Mouse (Mus musculus) limb, embryonic 12.5 days (tissue): Measurements from ENCODE around the gene Stat1. TPM values are rescaled to one million over a fixed set of nuclear protein-coding genes. Genes with fewer than 3 reads are reported as not detected.

Experiments used
- ATAC-seq: fragments of 200-750 bp; cut with Nextera tagmentation; 2 replicates; pipeline ENCODE4 v1.8.0; 2017; ENCODE audit warnings: low read depth, moderate TSS enrichment; ENCODE audit not compliant: insufficient number of reproducible peaks, insufficient read depth, low FRiP score, low TSS enrichment
- H3K27ac ChIP-seq: fragments of 300-500 bp; sonication (generic); 2 replicates; pipeline ENCODE4 v1.5.1; 2016; ENCODE audit warnings: mild to moderate bottlenecking, moderate library complexity
- H3K27me3 ChIP-seq: fragments of 300-500 bp; sonication (generic); 2 replicates; pipeline ENCODE4 v1.6.1; 2016; ENCODE audit warnings: mild to moderate bottlenecking, moderate library complexity
- H3K36me3 ChIP-seq: fragments of 300-500 bp; sonication (generic); 2 replicates; pipeline ENCODE4 v1.6.1; 2016; ENCODE audit warnings: mild to moderate bottlenecking, moderate library complexity
- H3K4me1 ChIP-seq: fragments of 300-500 bp; sonication (generic); replicated peaks from 2 replicates; pipeline ENCODE4 v1.6.1; 2016
- H3K4me2 ChIP-seq: fragments of 300-500 bp; sonication (generic); 2 replicates; pipeline ENCODE4 v1.6.1; 2016; ENCODE audit warnings: mild to moderate bottlenecking, moderate library complexity
- H3K4me3 ChIP-seq: fragments of 300-500 bp; sonication (generic); replicated peaks from 2 replicates; pipeline ENCODE4 v1.5.1; 2016; ENCODE audit warnings: mild to moderate bottlenecking
- H3K9ac ChIP-seq: fragments of 300-500 bp; sonication (generic); replicated peaks from 2 replicates; pipeline ENCODE4 v1.6.1; 2016; ENCODE audit warnings: mild to moderate bottlenecking, moderate library complexity
- H3K9me3 ChIP-seq: fragments of 300-500 bp; sonication (generic); 2 replicates; pipeline ENCODE4 v1.6.1; 2016; ENCODE audit warnings: mild to moderate bottlenecking, moderate library complexity
- WGBS: fragments of 180-500 bp; shearing (Covaris S2); methylation state at CpG from one replicate; pipeline ENCODE4 v1.1.7; 2016; 5-methylcytosine and 5-hydroxymethylcytosine counted together
- polyA plus RNA-seq: library from polyadenylated mRNA; unstranded; fragments of >200 nt; fragmentation: Nextera tagmentation; extraction: Ambion mirVana; gene quantifications from 2 replicates; pipeline ENCODE4 v1.2.1, GENCODE M21; 2016

The Stat1 gene
- polyA plus RNA-seq, 1 experiment from 2014 or later: 15.9 TPM

DNA sequence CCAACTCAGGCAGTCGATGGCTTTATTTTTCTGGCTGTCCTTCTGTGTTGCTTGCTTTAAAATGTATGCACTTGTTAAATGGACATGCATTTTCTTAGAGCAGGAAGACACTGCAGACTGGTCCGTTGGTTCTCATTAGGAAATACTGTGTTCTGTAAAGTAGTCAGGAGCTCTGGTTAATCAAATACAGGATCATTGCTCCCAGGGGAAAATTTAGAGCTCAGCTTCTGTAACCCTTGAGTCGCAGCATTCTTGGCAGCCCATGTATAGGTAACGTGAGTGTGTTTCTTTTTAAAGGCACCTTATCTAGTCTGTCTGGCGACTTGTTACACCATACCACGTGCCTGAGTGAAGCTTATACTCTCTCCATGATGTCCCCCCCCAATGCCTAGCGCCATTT lies 28.9 kb downstream of the Stat1 start:
- H3K4me1 ChIP-seq: peaks cover 31% of the 10 kb centered on the region
- no peak overlapping the region for H3K9ac ChIP-seq
- H3K27ac ChIP-seq: no peak overlapping the region
- no peak overlapping the region for H3K4me3 ChIP-seq
- WGBS: 43% methylated on average over 7 of the region's 7 CpGs
- no peaks in the 10 kb centered on the region for H3K27me3 ChIP-seq
- peaks cover 11% of the 10 kb centered on the region for H3K36me3 ChIP-seq
- H3K9me3 ChIP-seq: no peaks in the 10 kb centered on the region
- no peak overlapping the region for H3K4me2 ChIP-seq
- no peak for ATAC-seq

- Histone ChIP-seq H3K9me3 (no peaks in the 10 kb centered on the region), H3K27ac (no peak overlapping the region), H3K4me1 (peaks cover 36% of the 10 kb centered on the region), H3K36me3 (peaks cover 11% of the 10 kb centered on the region), H3K27me3 (no peaks in the 10 kb centered on the region), H3K9ac (no peak overlapping the region), H3K4me3 (no peak overlapping the region), H3K4me2 (no peak overlapping the region)
- WGBS: 67% methylated on average over 7 of the region's 7 CpGs
- ATAC-seq: no peak
These were observed 29.5 kb downstream of the Stat1 start for GRCm38 (mm10) chr1:52148696-52149095.

GRCm38 (mm10) chr1:52149934-52150346 lies 30.7 kb downstream of the Stat1 start:
- H3K27ac ChIP-seq: no peak overlapping the region
- no peak overlapping the region for H3K4me2 ChIP-seq
- peaks cover 7% of the 10 kb centered on the region for H3K36me3 ChIP-seq
- H3K27me3 ChIP-seq: no peaks in the 10 kb centered on the region
- H3K4me1 ChIP-seq: peaks cover 37% of the 10 kb centered on the region
- H3K4me3 ChIP-seq: no peak overlapping the region
- no peak for ATAC-seq
- WGBS: 55% methylated on average over 9 of the region's 9 CpGs
- H3K9me3 ChIP-seq: no peaks in the 10 kb centered on the region
- H3K9ac ChIP-seq: no peak overlapping the region

GRCm38 (mm10) chr1:52150676-52151075 lies 31.4 kb downstream of the Stat1 start:
- no peak overlapping the region for H3K9ac ChIP-seq
- no peak overlapping the region for H3K4me2 ChIP-seq
- peaks cover 7% of the 10 kb centered on the region for H3K36me3 ChIP-seq
- no peak overlapping the region for H3K4me3 ChIP-seq
- no peak for ATAC-seq
- H3K4me1 ChIP-seq: peaks cover 37% of the 10 kb centered on the region
- WGBS: 51% methylated on average over 11 of the region's 11 CpGs
- no peaks in the 10 kb centered on the region for H3K9me3 ChIP-seq
- H3K27ac ChIP-seq: no peak overlapping the region
- H3K27me3 ChIP-seq: no peaks in the 10 kb centered on the region

DNA sequence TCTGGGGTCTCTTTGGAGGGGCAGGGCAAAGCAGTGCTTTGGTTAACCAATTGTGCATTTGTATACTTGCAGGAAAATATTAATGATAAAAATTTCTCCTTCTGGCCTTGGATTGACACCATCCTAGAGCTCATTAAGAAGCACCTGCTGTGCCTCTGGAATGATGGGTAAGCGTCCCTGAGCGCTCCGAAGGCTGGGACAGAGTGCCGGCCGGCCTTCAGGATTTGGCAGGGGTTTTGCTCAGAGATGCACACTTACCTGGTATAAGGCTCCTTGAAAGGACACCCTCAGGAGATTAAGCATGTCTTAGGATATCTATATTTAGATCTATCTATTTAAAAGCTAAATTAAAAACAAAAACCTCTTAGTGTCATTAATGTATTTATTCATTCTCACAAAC lies 31.9 kb downstream of the Stat1 start:
- no peak overlapping the region for H3K27ac ChIP-seq
- peaks cover 37% of the 10 kb centered on the region for H3K4me1 ChIP-seq
- ATAC-seq: no peak
- H3K9me3 ChIP-seq: no peaks in the 10 kb centered on the region
- WGBS: 93% methylated on average over 5 of the region's 5 CpGs
- H3K27me3 ChIP-seq: no peaks in the 10 kb centered on the region
- peaks cover 7% of the 10 kb centered on the region for H3K36me3 ChIP-seq
- no peak overlapping the region for H3K9ac ChIP-seq
- no peak overlapping the region for H3K4me3 ChIP-seq
- no peak overlapping the region for H3K4me2 ChIP-seq

GRCm38 (mm10) chr1:52152369-52152768 lies 33.1 kb downstream of the Stat1 start:
- Histone ChIP-seq H3K4me1 (peaks cover 34% of the 10 kb centered on the region), H3K4me2 (no peak overlapping the region), H3K36me3 (peaks cover 10% of the 10 kb centered on the region), H3K27ac (no peak overlapping the region), H3K9ac (no peak overlapping the region), H3K27me3 (no peaks in the 10 kb centered on the region), H3K4me3 (no peak overlapping the region), H3K9me3 (no peaks in the 10 kb centered on the region)
- WGBS: 70% methylated on average over 13 of the region's 13 CpGs
- ATAC-seq: no peak

DNA sequence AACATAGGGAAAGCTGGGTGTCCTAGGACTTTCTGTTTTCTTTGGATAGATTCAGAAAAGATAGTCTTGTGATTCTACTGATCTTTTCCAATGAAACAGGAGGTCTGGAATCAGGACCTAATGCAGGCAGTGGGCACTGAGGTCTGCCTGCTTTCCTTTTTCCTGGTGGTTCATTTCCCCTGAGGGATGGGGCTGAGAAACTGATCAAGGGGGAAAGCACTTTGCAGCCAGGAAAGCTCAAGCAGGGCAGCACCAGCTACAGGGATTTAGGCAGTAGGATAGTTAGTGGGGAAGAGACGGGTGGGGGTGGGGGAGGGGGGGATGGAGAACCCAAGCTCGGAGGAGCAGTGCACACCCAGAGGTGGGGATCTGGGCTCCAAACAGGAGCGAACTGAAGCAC lies 33.7 kb downstream of the Stat1 start:
- Histone ChIP-seq H3K27ac (no peak overlapping the region), H3K4me2 (no peak overlapping the region), H3K4me3 (no peak overlapping the region), H3K4me1 (peaks cover 30% of the 10 kb centered on the region), H3K9me3 (0 out of 2 replicates have a peak, but pooled peaks cover 3% of the 10 kb centered on the region), H3K36me3 (peaks cover 14% of the 10 kb centered on the region), H3K27me3 (no peaks in the 10 kb centered on the region), H3K9ac (no peak overlapping the region)
- no peak for ATAC-seq
- WGBS: 45% methylated on average over 3 of the region's 3 CpGs

GRCm38 (mm10) chr1:52154890-52155289 lies 35.6 kb downstream of the Stat1 start:
- ATAC-seq: no peak
- H3K4me3 ChIP-seq: no peak overlapping the region
- H3K9me3 ChIP-seq: 0 out of 2 replicates have a peak, but pooled peaks cover 3% of the 10 kb centered on the region
- peaks cover 14% of the 10 kb centered on the region for H3K36me3 ChIP-seq
- no peaks in the 10 kb centered on the region for H3K27me3 ChIP-seq
- H3K9ac ChIP-seq: no peak overlapping the region
- no peak overlapping the region for H3K27ac ChIP-seq
- peaks cover 24% of the 10 kb centered on the region for H3K4me1 ChIP-seq
- WGBS: 93% methylated on average over 8 of the region's 8 CpGs
- no peak overlapping the region for H3K4me2 ChIP-seq

DNA sequence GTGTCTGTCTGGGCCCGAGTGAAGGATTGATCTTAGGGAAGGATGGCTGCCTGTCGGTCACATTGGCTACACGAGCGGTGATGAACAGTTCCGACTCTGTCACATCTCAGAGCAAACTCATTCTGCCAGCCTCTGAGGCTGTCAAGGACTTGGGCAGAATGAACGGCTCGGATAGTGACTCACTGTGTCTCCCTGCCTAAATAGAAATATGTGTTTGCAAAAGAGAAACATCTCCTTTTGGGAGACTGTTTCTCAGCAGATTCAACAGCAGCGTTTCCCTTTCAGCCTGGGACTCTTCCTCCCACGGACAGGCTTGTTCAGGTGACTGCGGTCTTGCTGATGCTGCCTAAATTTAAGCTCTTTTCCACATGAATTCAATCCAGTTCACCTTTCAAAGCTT lies 37.1 kb downstream of the Stat1 start:
- Histone ChIP-seq H3K27me3 (no peaks in the 10 kb centered on the region), H3K9ac (no peak overlapping the region), H3K4me2 (no peak overlapping the region), H3K27ac (no peak overlapping the region), H3K36me3 (peaks cover 12% of the 10 kb centered on the region), H3K4me3 (no peak overlapping the region), H3K4me1 (peaks cover 13% of the 10 kb centered on the region; the same call in 1 of the 2 replicates), H3K9me3 (0 out of 2 replicates have a peak, but pooled peaks cover 3% of the 10 kb centered on the region)
- ATAC-seq: no peak
- 89% methylated on average over 10 of the region's 10 CpGs for WGBS

- H3K9me3 ChIP-seq: 0 out of 2 replicates have a peak, but pooled peaks cover 3% of the 10 kb centered on the region
- WGBS: 90% methylated on average over 2 of the region's 2 CpGs
- H3K36me3 ChIP-seq: peaks cover 7% of the 10 kb centered on the region
- no peak for ATAC-seq
- no peaks in the 10 kb centered on the region for H3K27me3 ChIP-seq
- H3K4me3 ChIP-seq: no peak overlapping the region
- H3K9ac ChIP-seq: no peak overlapping the region
- no peak overlapping the region for H3K27ac ChIP-seq
- H3K4me2 ChIP-seq: no peak overlapping the region
- H3K4me1 ChIP-seq: peaks cover 11% of the 10 kb centered on the region; the same call in 1 of the 2 replicates
These were observed 38.8 kb downstream of the Stat1 start for GRCm38 (mm10) chr1:52158040-52158439.

- peaks cover 7% of the 10 kb centered on the region for H3K36me3 ChIP-seq
- H3K4me1 ChIP-seq: peaks cover 4% of the 10 kb centered on the region; the same call in 1 of the 2 replicates
- H3K9me3 ChIP-seq: 0 out of 2 replicates have a peak, but pooled peaks cover 3% of the 10 kb centered on the region
- H3K27ac ChIP-seq: no peak overlapping the region
- H3K9ac ChIP-seq: no peak overlapping the region
- no peak for ATAC-seq
- no peaks in the 10 kb centered on the region for H3K27me3 ChIP-seq
- no peak overlapping the region for H3K4me3 ChIP-seq
- H3K4me2 ChIP-seq: no peak overlapping the region
- WGBS: 56% methylated on average over 17 of the region's 17 CpGs
These were observed 39.5 kb downstream of the Stat1 start for GRCm38 (mm10) chr1:52158490-52159381.
